Mouse (Mus musculus) forebrain, postnatal 0 days (tissue): Measurements from ENCODE around the gene Flvcr1. TPM values are rescaled to one million over a fixed set of nuclear protein-coding genes. Genes with fewer than 3 reads are reported as not detected.

Experiments
- ATAC-seq: fragments of 200-750 bp; cut with Nextera tagmentation; 2 replicates; pipeline ENCODE4 v1.8.0; 2017; ENCODE audit warnings: mild to moderate bottlenecking, moderate library complexity
- DNase-seq: peaks from one replicate; pipeline ENCODE4 v3.0.0-alpha.2; 2015
- H3K27ac ChIP-seq: fragments of 300-500 bp; sonication (generic); 2 replicates; pipeline ENCODE4 v1.5.1; 2014; ENCODE audit warnings: low read depth, mild to moderate bottlenecking, antibody characterized with exemption, low read length, moderate library complexity, mixed read lengths
- H3K27me3 ChIP-seq: fragments of 300-500 bp; sonication (generic); 2 replicates; pipeline ENCODE4 v1.6.1; 2014; ENCODE audit warnings: mild to moderate bottlenecking, low read length, mixed read lengths; ENCODE audit not compliant: insufficient read depth
- H3K36me3 ChIP-seq: fragments of 300-500 bp; sonication (generic); 2 replicates; pipeline ENCODE4 v1.6.1; 2014; ENCODE audit warnings: mild to moderate bottlenecking, moderate library complexity; ENCODE audit not compliant: insufficient read depth
- H3K4me1 ChIP-seq: fragments of 300-500 bp; sonication (generic); 2 replicates; pipeline ENCODE4 v1.6.1; 2014; ENCODE audit warnings: antibody characterized with exemption; ENCODE audit not compliant: insufficient read depth
- H3K4me2 ChIP-seq: fragments of 300-500 bp; sonication (generic); 2 replicates; pipeline ENCODE4 v1.6.1; 2014; ENCODE audit warnings: low read depth, mild to moderate bottlenecking, moderate library complexity
- H3K4me3 ChIP-seq: fragments of 300-500 bp; sonication (generic); 2 replicates; pipeline ENCODE4 v1.5.1; 2014; ENCODE audit warnings: low read depth, low read length, mixed read lengths
- H3K9ac ChIP-seq: fragments of 300-500 bp; sonication (generic); 2 replicates; pipeline ENCODE4 v1.6.1; 2014; ENCODE audit warnings: mild to moderate bottlenecking
- H3K9me3 ChIP-seq: fragments of 300-500 bp; sonication (generic); 2 replicates; pipeline ENCODE4 v1.6.1; 2016; ENCODE audit warnings: low read length
- CTCF ChIP-seq: sonication (generic); IDR thresholded peaks from 2 replicates; pipeline ENCODE4 v1.5.1; 2016; ENCODE audit warnings: antibody characterized with exemption, control low read depth, low read depth
- WGBS: fragments of 180-500 bp; shearing (Covaris S2); extraction: QIAGEN DNeasy Blood & Tissue Kit; methylation state at CpG from one replicate; pipeline ENCODE4 v1.1.7; 2014; 5-methylcytosine and 5-hydroxymethylcytosine counted together
- polyA plus RNA-seq: library from polyadenylated mRNA; unstranded; fragments of >200 nt; fragmentation: Nextera tagmentation; extraction: Ambion mirVana; gene quantifications from 2 replicates; pipeline ENCODE4 v1.2.1, GENCODE M21; 2015
- total RNA-seq: library from RNA; depleted of rRNA; stranded (reverse); fragments of >200 nt; gene quantifications from 2 replicates; pipeline ENCODE4 v1.2.3, GENCODE M21; 2014

Flvcr1 gene
- total and polyA plus RNA-seq, 2 experiments from 2014 or later = 7.6 to 33.9 TPM

- DNase-seq (no peak), ATAC-seq (no peak)
- TF ChIP-seq CTCF = no peak
- H3K9ac ChIP-seq = no peak overlapping the region
- H3K36me3 ChIP-seq = peaks cover 52% of the 10 kb centered on the region
- no peak overlapping the region for H3K4me3 ChIP-seq
- 90% methylated on average over 8 of the region's 8 CpGs for WGBS
- no peak overlapping the region for H3K27ac ChIP-seq
- H3K9me3 ChIP-seq = no peaks in the 10 kb centered on the region
- H3K4me1 ChIP-seq = peaks cover 20% of the 10 kb centered on the region
- H3K27me3 ChIP-seq = no peaks in the 10 kb centered on the region
- no peak overlapping the region for H3K4me2 ChIP-seq
Observed at GRCm38 (mm10) chr1:190974191-190974590, 51.8 kb downstream of the Flvcr1 start.

GRCm38 (mm10) chr1:190972612-190973192 lies 53.3 kb downstream of the Flvcr1 start:
- no peak for ATAC-seq
- Histone ChIP-seq H3K27ac (no peak overlapping the region), H3K9ac (no peak overlapping the region), H3K27me3 (no peaks in the 10 kb centered on the region), H3K4me3 (no peak overlapping the region), H3K9me3 (no peaks in the 10 kb centered on the region), H3K36me3 (peaks cover 61% of the 10 kb centered on the region), H3K4me2 (no peak overlapping the region), H3K4me1 (peaks cover 20% of the 10 kb centered on the region)
- no peak for DNase-seq
- no peak for TF ChIP-seq CTCF
- 69% methylated on average over 7 of the region's 7 CpGs for WGBS

- Histone ChIP-seq H3K9ac (no peak overlapping the region), H3K27ac (no peak overlapping the region), H3K9me3 (no peaks in the 10 kb centered on the region), H3K4me1 (peaks cover 15% of the 10 kb centered on the region), H3K36me3 (peaks cover 63% of the 10 kb centered on the region), H3K27me3 (no peaks in the 10 kb centered on the region), H3K4me3 (no peak overlapping the region), H3K4me2 (no peak overlapping the region)
- DNase-seq (no peak), ATAC-seq (0 out of 2 replicates have a peak, but pooled peaks have one; percentile 22)
- TF ChIP-seq CTCF = no peak
- WGBS = 76% methylated on average over 14 of the region's 14 CpGs
Observed at GRCm38 (mm10) chr1:190971708-190972610, 54.0 kb downstream of the Flvcr1 start.

GRCm38 (mm10) chr1:190968010-190968409 lies 57.9 kb downstream of the Flvcr1 start:
- ATAC-seq (no peak), DNase-seq (no peak)
- no peak overlapping the region for H3K4me2 ChIP-seq
- H3K27me3 ChIP-seq = no peaks in the 10 kb centered on the region
- no peaks in the 10 kb centered on the region for H3K4me1 ChIP-seq
- no peak overlapping the region for H3K9ac ChIP-seq
- H3K36me3 ChIP-seq = peaks cover 66% of the 10 kb centered on the region
- H3K9me3 ChIP-seq = no peaks in the 10 kb centered on the region
- no peak for TF ChIP-seq CTCF
- H3K4me3 ChIP-seq = no peak overlapping the region
- 93% methylated on average over 7 of the region's 7 CpGs for WGBS
- H3K27ac ChIP-seq = no peak overlapping the region

- H3K9ac ChIP-seq = no peak overlapping the region
- DNase-seq (no peak), ATAC-seq (no peak)
- H3K27me3 ChIP-seq = no peaks in the 10 kb centered on the region
- peaks cover 74% of the 10 kb centered on the region for H3K36me3 ChIP-seq
- no peak overlapping the region for H3K4me3 ChIP-seq
- 80% methylated on average over 15 of the region's 15 CpGs for WGBS
- no peak overlapping the region for H3K27ac ChIP-seq
- H3K4me2 ChIP-seq = no peak overlapping the region
- no peaks in the 10 kb centered on the region for H3K9me3 ChIP-seq
- no peaks in the 10 kb centered on the region for H3K4me1 ChIP-seq
- no peak for TF ChIP-seq CTCF
Observed at GRCm38 (mm10) chr1:190964992-190965780, 60.8 kb downstream of the Flvcr1 start.

GRCm38 (mm10) chr1:190962760-190963159 lies 63.2 kb downstream of the Flvcr1 start:
- H3K9ac ChIP-seq = no peak overlapping the region
- 90% methylated on average over 3 of the region's 3 CpGs for WGBS
- peaks cover 80% of the 10 kb centered on the region for H3K36me3 ChIP-seq
- H3K9me3 ChIP-seq = no peaks in the 10 kb centered on the region
- no peak overlapping the region for H3K27ac ChIP-seq
- TF ChIP-seq CTCF = no peak
- H3K4me2 ChIP-seq = no peak overlapping the region
- ATAC-seq (no peak), DNase-seq (no peak)
- H3K4me3 ChIP-seq = no peak overlapping the region
- no peaks in the 10 kb centered on the region for H3K27me3 ChIP-seq
- no peaks in the 10 kb centered on the region for H3K4me1 ChIP-seq
